Mouse (Mus musculus) telencephalon, adult 2 months (tissue): ENCODE measurements around the gene Ipo8.
A peak's percentile ranks its signal among the peaks of the same experiment; 100 is the strongest.

Experiments
- DNase-seq: peaks from one replicate; pipeline ENCODE4 v3.0.0-alpha.2; 2011; ENCODE audit warnings: low read depth, low spot score

The Ipo8 gene

GRCm38 (mm10) chr6:148761475-148761874 lies 69.8 kb downstream of the Ipo8 start:
- DNase-seq, result no peak

- DNase-seq, result no peak
Observed at GRCm38 (mm10) chr6:148756535-148756934, 74.7 kb downstream of the Ipo8 start.

GRCm38 (mm10) chr6:148751400-148751799 lies 79.9 kb downstream of the Ipo8 start:
- DNase-seq, result peak; percentile 40

- DNase-seq, result no peak
Observed at GRCm38 (mm10) chr6:148750183-148750582, 81.1 kb downstream of the Ipo8 start.

- no peak for DNase-seq
Observed at GRCm38 (mm10) chr6:148740521-148741226, 90.6 kb downstream of the Ipo8 start.

GRCm38 (mm10) chr6:148736390-148736789 lies 94.9 kb downstream of the Ipo8 start:
- DNase-seq, result no peak

GRCm38 (mm10) chr6:148734012-148734411 lies 97.3 kb downstream of the Ipo8 start:
- DNase-seq, result no peak

GRCm38 (mm10) chr6:148732920-148733319 lies 98.3 kb downstream of the Ipo8 start:
- DNase-seq, result no peak

- DNase-seq, result no peak
Observed at GRCm38 (mm10) chr6:148728571-148728970, 102.7 kb downstream of the Ipo8 start.

GRCm38 (mm10) chr6:148727871-148728524 lies 103.3 kb downstream of the Ipo8 start:
- no peak for DNase-seq

- DNase-seq, result no peak
Observed at GRCm38 (mm10) chr6:148724453-148724852, 106.8 kb downstream of the Ipo8 start.
